In genomic region chr11:62456483-62457172, GRCm38 (mm10) we compare ENCODE assay signal across 8 mouse cellular contexts. TPM values are rescaled to one million over a fixed set of nuclear protein-coding genes. Genes with fewer than 3 reads are reported as not detected.
DNase-seq lines count a peak whose midpoint lies in the region; ATAC-seq and TF ChIP-seq lines count a peak whose summit lies in the region.

No protein-coding gene starts in this region.

- H3K9me3 ChIP-seq in kidney, embryonic 14.5 days (ENCODE audit: control insufficient read depth, low read length): no peaks in the 10 kb centered on the region
- no peaks in the 10 kb centered on the region for H3K9me3 ChIP-seq in liver, embryonic 16.5 days (replicated peaks; ENCODE audit: control insufficient read depth, low read length)
- no peaks in the 10 kb centered on the region for H3K9me3 ChIP-seq in neural tube, embryonic 11.5 days (ENCODE audit: control insufficient read depth, low read length)

- TF ChIP-seq EP300 in heart, adult 2 months (IDR thresholded peaks at IDR 0.05; ENCODE audit: insufficient read depth, low read depth, low read length): peak; percentile 68

- TF ChIP-seq POLR2A in heart, adult 2 months (IDR thresholded peaks at IDR 0.05; ENCODE audit: insufficient read depth, low read depth, low read length): peak; percentile 57; the same call in 1 of the 2 replicates

- peaks cover 9% of the 10 kb centered on the region for H3K36me3 ChIP-seq in heart, adult 2 months (ENCODE audit: control insufficient read depth, insufficient read depth, low read length)
- no peaks in the 10 kb centered on the region for H3K36me3 ChIP-seq in kidney, embryonic 14.5 days (ENCODE audit: control insufficient read depth, insufficient read depth, low read length)
- H3K36me3 ChIP-seq in liver, embryonic 16.5 days (ENCODE audit: control insufficient read depth, insufficient read depth): no peaks in the 10 kb centered on the region
- no peaks in the 10 kb centered on the region for H3K36me3 ChIP-seq in neural tube, embryonic 11.5 days (ENCODE audit: control insufficient read depth, insufficient read depth, low read length)

- WGBS in heart, adult 2 months: under 1% methylated on average over 42 of the region's 42 CpGs
- WGBS in kidney, embryonic 14.5 days: 1% methylated on average over 35 of the region's 42 CpGs
- WGBS in liver, embryonic 16.5 days (ENCODE audit: insufficient replicate concordance): under 1% methylated on average over 31 of the region's 42 CpGs
- WGBS in neural tube, embryonic 11.5 days: 0% methylated on average over 32 of the region's 42 CpGs

- no peaks in the 10 kb centered on the region for H3K27me3 ChIP-seq in heart, adult 2 months (ENCODE audit: control insufficient read depth, insufficient read depth, low read length)
- no peaks in the 10 kb centered on the region for H3K27me3 ChIP-seq in kidney, embryonic 14.5 days (ENCODE audit: control insufficient read depth, insufficient read depth, low read length)
- no peaks in the 10 kb centered on the region for H3K27me3 ChIP-seq in liver, embryonic 16.5 days (ENCODE audit: control insufficient read depth, insufficient read depth, low read depth, low read length)
- H3K27me3 ChIP-seq in neural tube, embryonic 11.5 days (ENCODE audit: control insufficient read depth, insufficient read depth, low read length): no peaks in the 10 kb centered on the region

- intact Hi-C loops in heart, adult 2 months (cut with DNase I): loop anchor here (2.0 kb wide), 1 partner anchor 94 kb away; the partner anchor contains the start of gene Ubb

- H3K27ac ChIP-seq in heart, adult 2 months: peak overlapping the region; percentile 99
- peak overlapping the region; percentile 93 for H3K27ac ChIP-seq in kidney, embryonic 14.5 days (ENCODE audit: low read depth, low read length)
- H3K27ac ChIP-seq in liver, embryonic 16.5 days (ENCODE audit: low read length): peak overlapping the region; percentile 96
- H3K27ac ChIP-seq in neural tube, embryonic 11.5 days (ENCODE audit: low read depth, low read length): peak overlapping the region; percentile 97

- peaks cover 3% of the 10 kb centered on the region for H3K4me1 ChIP-seq in heart, adult 2 months (ENCODE audit: control insufficient read depth, insufficient read depth, low read length)
- H3K4me1 ChIP-seq in kidney, embryonic 14.5 days (ENCODE audit: control insufficient read depth, insufficient read depth, low read length): 0 out of 2 replicates have a peak, but pooled peaks cover 8% of the 10 kb centered on the region
- peaks cover 9% of the 10 kb centered on the region for H3K4me1 ChIP-seq in liver, embryonic 16.5 days (ENCODE audit: control insufficient read depth, low read depth, low read length)
- H3K4me1 ChIP-seq in neural tube, embryonic 11.5 days (ENCODE audit: control insufficient read depth, insufficient read depth, low read length): no peaks in the 10 kb centered on the region; the same call in 1 of the 2 replicates

- peak; percentile 81 for ATAC-seq in kidney, embryonic 14.5 days (ENCODE audit: low FRiP score, low TSS enrichment)
- peak; percentile 14 for ATAC-seq in liver, embryonic 16.5 days (ENCODE audit: low read depth)
- peak; percentile 77 for ATAC-seq in neural tube, embryonic 11.5 days (ENCODE audit: insufficient read depth, low FRiP score, low TSS enrichment)

- peak; percentile 44 for TF ChIP-seq CTCF in heart, adult 2 months (IDR thresholded peaks at IDR 0.05)

- H3K9ac ChIP-seq in heart, adult 2 months (ENCODE audit: low read depth, low read length): peak overlapping the region; percentile 96
- peak overlapping the region; percentile 99 for H3K9ac ChIP-seq in kidney, embryonic 14.5 days (ENCODE audit: low read depth, low read length)
- peak overlapping the region; percentile 98 for H3K9ac ChIP-seq in liver, embryonic 16.5 days (ENCODE audit: low read depth, low read length)
- H3K9ac ChIP-seq in neural tube, embryonic 11.5 days (ENCODE audit: low read length): peak overlapping the region; percentile 99

- DNase-seq in CD4-positive, CD25-positive, alpha-beta regulatory T cell, adult 2 months (ENCODE audit: low read depth, low spot score): peak; percentile 70
- DNase-seq in ZHBTc4 (ENCODE audit: low read depth, low spot score): peak; percentile 65
- DNase-seq in embryo, embryonic 10.5 days (ENCODE audit: low spot score): peak; percentile 73
- peak in 1 of 2 experiments; percentile 75 for DNase-seq in heart, adult 2 months
- DNase-seq in neural tube, embryonic 11.5 days (ENCODE audit: low spot score): peak; percentile 69
- DNase-seq in testis, postnatal 10 days (ENCODE audit: low spot score): peak; percentile 70

- H3K79me2 ChIP-seq in heart, adult 2 months (replicated peaks; ENCODE audit: control insufficient read depth, insufficient read depth, low read length): peaks cover 4% of the 10 kb centered on the region

- H3K4me3 ChIP-seq in heart, adult 2 months: peak overlapping the region; percentile 90
- peak overlapping the region; percentile 95 for H3K4me3 ChIP-seq in kidney, embryonic 14.5 days (ENCODE audit: low read length)
- H3K4me3 ChIP-seq in liver, embryonic 16.5 days (ENCODE audit: low read depth, low read length): peak overlapping the region; percentile 93
- peak overlapping the region; percentile 97 for H3K4me3 ChIP-seq in neural tube, embryonic 11.5 days (ENCODE audit: low read depth, low read length)

- peak overlapping the region; percentile 89 for H3K4me2 ChIP-seq in kidney, embryonic 14.5 days (replicated peaks; ENCODE audit: low read depth, low read length)
- peak overlapping the region; percentile 56 for H3K4me2 ChIP-seq in liver, embryonic 16.5 days (ENCODE audit: low read depth, low read length)
- H3K4me2 ChIP-seq in neural tube, embryonic 11.5 days (ENCODE audit: low read depth): peak overlapping the region; percentile 91

RNA-seq across cellular contexts. Expression of gene Pigl, which starts 1.6 kb away (rescaled TPM):
- 1 to 10 TPM; 3.1 to 3.5 TPM for total RNA-seq in heart, adult 2 months (2021)
- 3.5 and 4.8 TPM in 2 replicates for polyA plus RNA-seq in heart, adult 2 months (2012; rRNA removed)
- 12.3 and 15.1 TPM in 2 replicates for polyA plus RNA-seq in kidney, embryonic 14.5 days (2014; fragmentation: Nextera tagmentation; extraction: Ambion mirVana)
- polyA plus RNA-seq in liver, embryonic 16.5 days (2015; fragmentation: Nextera tagmentation; extraction: Ambion mirVana): 3.0 and 3.5 TPM in 2 replicates
- polyA plus RNA-seq in neural tube, embryonic 11.5 days (2014; fragmentation: Nextera tagmentation; extraction: Ambion mirVana): 13.1 and 15.3 TPM in 2 replicates

RNA-seq across cellular contexts. Expression of gene Ncor1, which starts 1.7 kb away (rescaled TPM):
- total RNA-seq in heart, adult 2 months (2021): 100 to 1,000 TPM; 124 to 133 TPM
- 79.1 and 102 TPM in 2 replicates for polyA plus RNA-seq in heart, adult 2 months (2012; rRNA removed)
- 160 and 203 TPM in 2 replicates for polyA plus RNA-seq in kidney, embryonic 14.5 days (2014; fragmentation: Nextera tagmentation; extraction: Ambion mirVana)
- polyA plus RNA-seq in liver, embryonic 16.5 days (2015; fragmentation: Nextera tagmentation; extraction: Ambion mirVana): 18.4 and 22.7 TPM in 2 replicates
- 160 and 176 TPM in 2 replicates for polyA plus RNA-seq in neural tube, embryonic 11.5 days (2014; fragmentation: Nextera tagmentation; extraction: Ambion mirVana)

Comparison
In these comparisons a context has a peak if more than half of its experiments do, and no peak if none do; other contexts are left out.
1. ATAC-seq: peak in every context shown above with its lines; median percentile 81 in kidney, embryonic 14.5 days; 77 in neural tube, embryonic 11.5 days; 14 in liver, embryonic 16.5 days.